Mouse (Mus musculus) heart, adult 2 months (tissue): Measurements from ENCODE around the gene A230050P20Rik.

ENCODE experiments used
- CTCF ChIP-seq: fragments of 200-600 bp; IDR thresholded peaks from 2 replicates; pipeline ENCODE4 v1.8.1; 2022; ENCODE audit warnings: antibody characterized with exemption, mild to moderate bottlenecking, moderate library complexity
- EP300 ChIP-seq: fragments of 200-500 bp; IDR thresholded peaks from 2 replicates; pipeline ENCODE4 v1.6.1; 2011; ENCODE audit warnings: low read depth, low read length, control low read depth; ENCODE audit not compliant: insufficient read depth
- POLR2A ChIP-seq: fragments of 200-500 bp; IDR thresholded peaks from 2 replicates; pipeline ENCODE4 v1.6.1; 2011; ENCODE audit warnings: mild to moderate bottlenecking, low read depth, low read length, control low read depth; ENCODE audit not compliant: insufficient read depth

DNA sequence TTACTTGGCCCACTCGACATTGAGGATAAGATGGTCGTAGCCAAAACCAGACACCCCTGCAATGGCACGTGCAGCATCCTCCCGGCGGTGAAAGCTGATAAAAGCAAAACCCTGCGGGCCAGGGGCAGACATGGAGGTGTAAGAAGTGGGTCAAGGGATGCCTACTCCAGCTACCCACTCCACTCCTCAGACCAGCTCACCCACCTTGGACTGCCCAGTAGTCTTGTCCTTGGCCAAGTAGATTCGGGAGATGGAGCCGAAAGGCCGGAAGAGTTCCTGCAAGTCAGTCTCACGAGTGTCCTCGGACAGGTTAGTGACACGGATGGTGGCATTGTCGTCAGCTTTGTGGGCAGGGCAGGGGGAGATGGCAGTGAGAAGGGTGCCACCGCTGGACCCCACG lies 26.2 kb downstream of the A230050P20Rik start:
- TF ChIP-seq POLR2A (no peak), CTCF (no peak), EP300 (no peak)
